Mouse (Mus musculus) intestine, postnatal 0 days (tissue): ENCODE data around the gene Rreb1. TPM values are rescaled to one million over a fixed set of nuclear protein-coding genes. Genes with fewer than 3 reads are reported as not detected.

Source experiments
- ATAC-seq: fragments of 200-750 bp; cut with Nextera tagmentation; 2 replicates; pipeline ENCODE4 v1.8.0; 2017; ENCODE audit warnings: mild to moderate bottlenecking, moderate TSS enrichment, moderate library complexity
- H3K27ac ChIP-seq: fragments of 300-500 bp; sonication (generic); 2 replicates; pipeline ENCODE4 v1.5.1; 2014; ENCODE audit warnings: mild to moderate bottlenecking, low read depth, low read length, moderate library complexity
- H3K27me3 ChIP-seq: fragments of 300-500 bp; sonication (generic); replicated peaks from 2 replicates; pipeline ENCODE4 v1.6.1; 2014; ENCODE audit warnings: low read length, mixed read lengths; ENCODE audit not compliant: control insufficient read depth, insufficient read depth
- H3K36me3 ChIP-seq: fragments of 300-500 bp; sonication (generic); 2 replicates; pipeline ENCODE4 v1.6.1; 2014; ENCODE audit warnings: mild to moderate bottlenecking, moderate library complexity; ENCODE audit not compliant: control insufficient read depth, insufficient read depth
- H3K4me1 ChIP-seq: fragments of 300-500 bp; sonication (generic); replicated peaks from 2 replicates; pipeline ENCODE4 v1.6.1; 2014; ENCODE audit warnings: antibody characterized with exemption, low read length, mixed read lengths; ENCODE audit not compliant: control insufficient read depth, insufficient read depth
- H3K4me2 ChIP-seq: fragments of 300-500 bp; sonication (generic); replicated peaks from 2 replicates; pipeline ENCODE4 v1.6.1; 2014; ENCODE audit warnings: low read depth, mild to moderate bottlenecking, moderate library complexity
- H3K4me3 ChIP-seq: fragments of 300-500 bp; sonication (generic); 2 replicates; pipeline ENCODE4 v1.5.1; 2014; ENCODE audit warnings: low read depth, low read length
- H3K9ac ChIP-seq: fragments of 300-500 bp; sonication (generic); 2 replicates; pipeline ENCODE4 v1.6.1; 2014; ENCODE audit warnings: mild to moderate bottlenecking, low read depth, low read length
- H3K9me3 ChIP-seq: fragments of 300-500 bp; sonication (generic); 2 replicates; pipeline ENCODE4 v1.6.1; 2016; ENCODE audit warnings: mixed run types; ENCODE audit not compliant: control insufficient read depth
- CTCF ChIP-seq: sonication (generic); IDR thresholded peaks from 2 replicates; pipeline ENCODE4 v1.5.1; 2016; ENCODE audit warnings: low read depth, mild to moderate bottlenecking, control low read depth, antibody characterized with exemption, moderate library complexity
- WGBS: fragments of 180-500 bp; shearing (Covaris S2); extraction: QIAGEN DNeasy Blood & Tissue Kit; methylation state at CpG from one replicate; pipeline ENCODE4 v1.1.7; 2014; 5-methylcytosine and 5-hydroxymethylcytosine counted together
- polyA plus RNA-seq: library from polyadenylated mRNA; unstranded; fragments of >200 nt; fragmentation: Nextera tagmentation; extraction: Ambion mirVana; gene quantifications from 2 replicates; pipeline ENCODE4 v1.2.1, GENCODE M21; 2015

Gene Rreb1
- polyA plus RNA-seq, 1 experiment from 2014 or later: 10.6 TPM

DNA sequence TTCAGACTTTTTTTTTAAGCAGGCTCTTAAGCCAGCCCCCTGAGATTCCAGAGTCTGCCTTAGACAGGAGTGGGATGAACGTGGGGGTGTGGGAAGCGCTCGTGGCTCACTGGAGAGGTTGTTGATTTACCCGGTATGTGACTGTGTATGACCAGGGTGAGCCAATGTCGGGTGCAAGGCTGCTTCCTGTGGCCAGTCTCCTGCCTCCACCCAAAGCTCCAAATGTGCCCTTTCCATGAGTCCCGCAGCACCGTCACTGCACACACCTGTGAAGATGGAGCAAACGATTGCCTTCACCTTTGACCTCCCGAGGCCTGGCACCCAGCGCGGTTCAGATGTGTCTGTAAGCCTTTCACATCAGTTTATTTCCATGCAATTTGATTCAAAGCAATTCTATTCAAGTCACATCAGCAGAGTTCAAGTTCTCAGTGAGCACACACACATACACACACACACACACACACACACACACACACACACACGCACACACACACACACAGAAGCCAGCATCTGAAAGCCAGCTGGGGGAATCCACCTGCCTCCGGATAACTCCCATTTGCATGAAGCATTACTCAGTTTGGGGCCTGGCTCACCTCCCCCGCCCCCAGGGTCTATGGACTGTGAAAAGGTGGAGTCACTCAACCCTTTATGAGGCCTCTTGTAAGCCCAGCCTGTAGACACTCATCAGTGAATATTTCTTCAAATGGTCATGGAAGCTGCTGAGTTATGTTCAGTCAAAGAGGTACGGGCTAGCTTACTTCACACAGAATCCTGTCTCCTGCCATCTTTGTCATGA lies 188.3 kb downstream of the Rreb1 start:
- H3K4me1 ChIP-seq: no peaks in the 10 kb centered on the region
- no peaks in the 10 kb centered on the region for H3K9me3 ChIP-seq
- H3K36me3 ChIP-seq: no peaks in the 10 kb centered on the region
- H3K4me3 ChIP-seq: no peak overlapping the region
- no peak overlapping the region for H3K4me2 ChIP-seq
- no peaks in the 10 kb centered on the region for H3K27me3 ChIP-seq
- 55% methylated on average over 15 of the region's 15 CpGs for WGBS
- no peak for TF ChIP-seq CTCF
- H3K9ac ChIP-seq: no peak overlapping the region
- ATAC-seq: no peak
- no peak overlapping the region for H3K27ac ChIP-seq

GRCm38 (mm10) chr13:37967052-37967437 lies 188.8 kb downstream of the Rreb1 start:
- no peak overlapping the region for H3K4me3 ChIP-seq
- no peak overlapping the region for H3K27ac ChIP-seq
- no peaks in the 10 kb centered on the region for H3K4me1 ChIP-seq
- H3K9ac ChIP-seq: no peak overlapping the region
- no peaks in the 10 kb centered on the region for H3K9me3 ChIP-seq
- no peak for TF ChIP-seq CTCF
- no peak for ATAC-seq
- H3K27me3 ChIP-seq: no peaks in the 10 kb centered on the region
- peak overlapping the region; percentile 4; the same call in 1 of the 2 replicates for H3K4me2 ChIP-seq
- H3K36me3 ChIP-seq: no peaks in the 10 kb centered on the region
- WGBS: 60% methylated on average over 12 of the region's 12 CpGs

- Histone ChIP-seq H3K9ac (no peak overlapping the region), H3K27me3 (no peaks in the 10 kb centered on the region), H3K9me3 (no peaks in the 10 kb centered on the region), H3K4me1 (no peaks in the 10 kb centered on the region), H3K27ac (no peak overlapping the region), H3K36me3 (no peaks in the 10 kb centered on the region), H3K4me2 (peak overlapping the region; percentile 4; the same call in 1 of the 2 replicates), H3K4me3 (no peak overlapping the region)
- no peak for ATAC-seq
- no peak for TF ChIP-seq CTCF
- WGBS: 67% methylated on average over 10 of the region's 10 CpGs
These were observed 189.4 kb downstream of the Rreb1 start for GRCm38 (mm10) chr13:37967565-37967964.

DNA sequence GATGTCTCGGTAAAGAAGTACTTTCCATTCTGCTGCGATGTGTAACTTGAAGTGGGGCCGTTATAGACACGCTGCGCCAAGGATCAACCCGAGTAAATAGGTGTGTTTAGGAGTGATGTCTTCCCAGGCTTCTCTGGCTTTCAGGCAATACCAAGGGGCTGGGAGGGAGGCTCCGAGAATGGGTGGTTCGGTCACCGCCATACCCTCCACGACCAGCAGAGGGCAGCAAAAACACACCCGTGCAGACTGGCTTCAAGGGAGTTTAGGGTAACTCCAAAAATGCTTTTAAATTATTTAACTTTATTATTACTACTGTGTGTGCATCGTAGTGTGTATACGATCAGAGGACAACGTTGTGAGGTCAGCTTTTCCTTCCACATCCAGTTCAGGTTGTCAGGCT lies 191.1 kb downstream of the Rreb1 start:
- H3K27ac ChIP-seq: no peak overlapping the region
- H3K36me3 ChIP-seq: no peaks in the 10 kb centered on the region; the same call in 1 of the 2 replicates
- H3K9ac ChIP-seq: no peak overlapping the region
- peak; percentile 93 for TF ChIP-seq CTCF
- H3K9me3 ChIP-seq: no peaks in the 10 kb centered on the region
- 8% methylated on average over 14 of the region's 14 CpGs for WGBS
- no peaks in the 10 kb centered on the region for H3K4me1 ChIP-seq
- ATAC-seq: no peak
- H3K27me3 ChIP-seq: no peaks in the 10 kb centered on the region
- no peak overlapping the region for H3K4me3 ChIP-seq
- no peak overlapping the region for H3K4me2 ChIP-seq

GRCm38 (mm10) chr13:37969988-37970387 lies 191.8 kb downstream of the Rreb1 start:
- Histone ChIP-seq H3K27me3 (no peaks in the 10 kb centered on the region), H3K4me3 (no peak overlapping the region), H3K27ac (no peak overlapping the region), H3K9me3 (no peaks in the 10 kb centered on the region), H3K9ac (no peak overlapping the region), H3K4me1 (no peaks in the 10 kb centered on the region), H3K4me2 (no peak overlapping the region), H3K36me3 (peaks cover under 1% of the 10 kb centered on the region; the same call in 1 of the 2 replicates)
- ATAC-seq: no peak
- WGBS: 72% methylated on average over 8 of the region's 8 CpGs
- no peak for TF ChIP-seq CTCF

- Histone ChIP-seq H3K9me3 (no peaks in the 10 kb centered on the region), H3K36me3 (peaks cover 9% of the 10 kb centered on the region; the same call in 1 of the 2 replicates), H3K4me1 (no peaks in the 10 kb centered on the region), H3K4me2 (no peak overlapping the region), H3K27me3 (no peaks in the 10 kb centered on the region), H3K9ac (no peak overlapping the region), H3K27ac (no peak overlapping the region; the same call in 1 of the 2 replicates), H3K4me3 (no peak overlapping the region)
- peak; percentile 69 for TF ChIP-seq CTCF
- peak; percentile 82 for ATAC-seq
- 52% methylated on average over 11 of the region's 11 CpGs for WGBS
These were observed 192.8 kb downstream of the Rreb1 start for GRCm38 (mm10) chr13:37970887-37971530.
